Mouse (Mus musculus): ENCODE results near the gene Gm43552.

Gm43552 gene

GRCm38 (mm10) chr5:65435806-65436561 lies 56.6 kb downstream of the Gm43552 start, which contains the start of gene Ugdh:
Gene Ugdh, minus strand, starts transcription at chr5:65435949.
- DNase-seq (ENCODE audit: low spot score) = peak; percentile 91

- no peak for DNase-seq (ENCODE audit: low spot score)
Measured at GRCm38 (mm10) chr5:65435363-65435805, 57.2 kb downstream of the Gm43552 start.

GRCm38 (mm10) chr5:65434471-65435362 lies 57.9 kb downstream of the Gm43552 start:
- DNase-seq (ENCODE audit: low spot score) = no peak

- no peak for DNase-seq (ENCODE audit: low spot score)
Measured at GRCm38 (mm10) chr5:65429441-65429840, 63.2 kb downstream of the Gm43552 start.

GRCm38 (mm10) chr5:65428321-65428720 lies 64.3 kb downstream of the Gm43552 start:
- no peak for DNase-seq (ENCODE audit: low spot score)

- no peak for DNase-seq (ENCODE audit: low spot score)
Measured at GRCm38 (mm10) chr5:65425251-65425650, 67.4 kb downstream of the Gm43552 start.

- DNase-seq (ENCODE audit: low spot score) = no peak
Measured at GRCm38 (mm10) chr5:65424215-65424614, 68.4 kb downstream of the Gm43552 start.

GRCm38 (mm10) chr5:65422803-65423202 lies 69.8 kb downstream of the Gm43552 start:
- no peak for DNase-seq (ENCODE audit: low spot score)

GRCm38 (mm10) chr5:65420822-65421221 lies 71.8 kb downstream of the Gm43552 start:
- DNase-seq (ENCODE audit: low spot score) = no peak

- DNase-seq (ENCODE audit: low spot score) = no peak
Measured at GRCm38 (mm10) chr5:65419136-65419535, 73.5 kb downstream of the Gm43552 start.

GRCm38 (mm10) chr5:65415653-65416458 lies 76.8 kb downstream of the Gm43552 start:
- DNase-seq (ENCODE audit: low spot score) = no peak

- DNase-seq (ENCODE audit: low spot score) = no peak
Measured at GRCm38 (mm10) chr5:65407989-65408388, 84.6 kb downstream of the Gm43552 start.

GRCm38 (mm10) chr5:65401251-65401994 lies 91.2 kb downstream of the Gm43552 start:
- peak; percentile 49 for DNase-seq (ENCODE audit: low spot score)

GRCm38 (mm10) chr5:65394425-65394824 lies 98.2 kb downstream of the Gm43552 start:
- no peak for DNase-seq (ENCODE audit: low spot score)

- DNase-seq (ENCODE audit: low spot score) = no peak
Measured at GRCm38 (mm10) chr5:65391753-65392152, 100.9 kb downstream of the Gm43552 start.

GRCm38 (mm10) chr5:65390648-65391644 lies 101.7 kb downstream of the Gm43552 start, which contains the start of the genes Rpl9 and Lias:
Gene Rpl9, minus strand, starts transcription at chr5:65391444.
Gene Lias, plus strand, starts transcription at chr5:65391497.
- DNase-seq (ENCODE audit: low spot score) = peak; percentile 98

GRCm38 (mm10) chr5:65387008-65387867 lies 105.4 kb downstream of the Gm43552 start:
- DNase-seq (ENCODE audit: low spot score) = no peak

- DNase-seq (ENCODE audit: low spot score) = no peak
Measured at GRCm38 (mm10) chr5:65385704-65386103, 106.9 kb downstream of the Gm43552 start.
